Mouse (Mus musculus): Measurements from ENCODE around the gene Rad51b.

DNA sequence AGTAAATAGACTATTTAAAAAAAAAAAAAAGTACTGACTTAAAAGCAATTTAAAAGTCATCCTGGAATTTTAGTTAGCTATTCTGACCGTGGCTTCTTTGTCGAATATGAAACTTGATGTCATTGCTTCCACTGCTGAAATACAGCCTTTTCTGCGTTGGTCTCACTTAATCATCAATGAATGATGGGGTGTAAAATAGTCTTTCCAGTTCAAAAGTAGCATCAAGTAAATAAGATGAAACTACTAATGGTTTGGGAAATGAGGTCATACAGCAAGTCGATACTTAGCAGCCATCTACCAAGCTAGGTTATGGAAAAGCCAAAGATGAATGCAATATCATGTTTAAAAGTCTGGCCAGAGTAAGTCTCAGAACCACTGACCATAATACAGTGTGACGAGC, 491.3 kb downstream of the Rad51b start:
- TF ChIP-seq POLR2A (IDR thresholded peaks at IDR 0.05; ENCODE audit: insufficient read depth, low read length): no peak
- TF ChIP-seq CTCF (IDR thresholded peaks at IDR 0.05; ENCODE audit: low read depth, low read length): no peak
- TF ChIP-seq EP300 (IDR thresholded peaks at IDR 0.05; ENCODE audit: insufficient read depth, low read depth, low read length): no peak
